Mouse (Mus musculus): Measurements from ENCODE around the gene Smg6.

The Smg6 gene

DNA sequence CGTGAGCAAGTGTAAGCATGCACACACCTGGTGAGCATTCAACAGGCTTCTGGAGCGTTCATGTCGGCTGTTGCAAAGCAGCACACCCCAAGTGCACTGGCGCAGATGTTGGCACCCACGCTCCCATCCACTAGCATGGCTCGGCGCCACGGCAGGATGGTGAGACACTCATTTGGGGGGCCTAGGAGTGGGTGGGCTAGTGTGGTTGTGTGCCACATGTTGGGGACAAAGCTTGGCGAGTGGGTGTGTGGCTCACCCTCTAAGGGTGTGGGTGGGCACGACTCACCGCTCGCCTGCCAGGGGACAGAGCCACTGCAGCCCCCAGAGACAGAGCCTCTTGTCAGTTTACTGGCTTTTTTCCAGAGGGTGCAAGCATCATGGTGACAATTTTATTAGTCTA lies 275.3 kb downstream of the Smg6 start:
- no peak for DNase-seq (ENCODE audit: low read depth, low spot score)
- no peaks in the 10 kb centered on the region for H3K36me3 ChIP-seq (ENCODE audit: control insufficient read depth, insufficient read depth, low read length, poor library complexity, severe bottlenecking)

DNA sequence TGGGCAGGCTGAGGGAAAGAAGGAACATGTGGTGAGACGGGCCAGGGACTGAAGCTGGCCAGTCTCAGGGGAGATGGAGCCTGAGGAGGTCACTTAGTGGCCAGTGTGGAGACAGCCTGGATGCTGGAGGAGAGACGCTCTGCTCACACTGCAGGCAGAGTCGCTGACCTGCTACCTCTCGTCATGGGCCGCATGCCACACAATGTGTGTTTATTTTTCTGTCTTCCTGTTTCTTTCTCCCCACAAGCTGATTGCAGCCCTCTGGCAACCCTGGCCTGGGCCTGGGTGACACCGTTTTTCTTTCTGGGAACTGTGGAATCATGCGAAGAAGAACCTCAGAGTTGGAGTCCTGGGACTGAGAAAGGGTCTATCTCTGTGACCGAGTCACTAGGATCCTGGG lies 276.1 kb downstream of the Smg6 start:
- Histone ChIP-seq H3K27me3 (ENCODE audit: control insufficient read depth, insufficient read depth, low read length, poor library complexity, severe bottlenecking) (no peaks in the 10 kb centered on the region), H3K36me3 (ENCODE audit: control insufficient read depth, insufficient read depth, low read length, poor library complexity, severe bottlenecking) (no peaks in the 10 kb centered on the region)
- DNase-seq (ENCODE audit: low read depth, low spot score) = no peak

More for the DNA sequence above, 275.3 kb downstream of the Smg6 start:
- H3K27me3 ChIP-seq (ENCODE audit: control insufficient read depth, insufficient read depth, low read length, poor library complexity, severe bottlenecking) = no peaks in the 10 kb centered on the region

DNA sequence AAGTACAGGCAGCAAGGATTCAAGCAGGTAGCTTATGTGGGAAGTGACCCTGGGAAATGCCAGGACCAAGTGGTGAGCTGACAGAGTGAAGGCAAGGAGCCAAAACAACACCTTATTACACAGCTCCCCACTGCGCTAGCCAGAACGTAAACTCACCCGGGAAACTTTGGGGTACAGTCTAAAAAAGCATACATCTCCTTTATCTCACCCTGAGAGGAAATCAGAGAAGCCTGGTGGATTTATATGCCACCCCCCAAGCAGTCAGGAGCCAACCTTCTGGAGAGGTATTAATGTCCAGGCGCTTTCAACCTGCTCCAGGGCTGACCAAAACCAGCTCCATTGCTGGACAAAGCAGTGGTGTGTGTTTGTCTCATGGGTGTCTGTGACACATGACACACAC lies 278.3 kb downstream of the Smg6 start:
- DNase-seq (ENCODE audit: low read depth, low spot score) = no peak
- H3K27me3 ChIP-seq (ENCODE audit: control insufficient read depth, insufficient read depth, low read length, poor library complexity, severe bottlenecking) = no peaks in the 10 kb centered on the region

DNA sequence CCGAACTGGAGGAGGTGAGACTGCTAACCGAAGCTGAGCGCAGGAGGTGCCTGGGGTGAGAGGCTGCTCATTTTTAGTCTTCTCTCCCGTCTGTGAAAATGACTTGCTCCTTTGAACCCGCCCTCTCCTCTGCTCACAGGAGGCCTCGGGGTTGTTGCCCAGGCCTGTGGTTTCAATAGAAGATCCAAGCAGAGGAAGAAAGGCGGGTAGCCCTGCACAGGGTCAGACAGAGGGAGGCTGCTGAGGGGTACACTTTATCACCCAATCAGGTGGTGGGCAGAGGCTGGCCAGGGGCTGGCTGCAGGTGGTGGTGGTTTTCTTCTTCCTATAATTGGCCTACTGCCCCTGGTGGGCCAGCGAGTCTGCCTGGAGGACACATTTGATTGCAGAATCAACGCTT lies 278.8 kb downstream of the Smg6 start:
- DNase-seq (ENCODE audit: low read depth, low spot score) = no peak
- H3K36me3 ChIP-seq (ENCODE audit: control insufficient read depth, insufficient read depth, low read length, poor library complexity, severe bottlenecking) = no peaks in the 10 kb centered on the region
- H3K27me3 ChIP-seq (ENCODE audit: control insufficient read depth, insufficient read depth, low read length, poor library complexity, severe bottlenecking) = no peaks in the 10 kb centered on the region

More for the DNA sequence above, 278.3 kb downstream of the Smg6 start:
- H3K36me3 ChIP-seq (ENCODE audit: control insufficient read depth, insufficient read depth, low read length, poor library complexity, severe bottlenecking) = no peaks in the 10 kb centered on the region

DNA sequence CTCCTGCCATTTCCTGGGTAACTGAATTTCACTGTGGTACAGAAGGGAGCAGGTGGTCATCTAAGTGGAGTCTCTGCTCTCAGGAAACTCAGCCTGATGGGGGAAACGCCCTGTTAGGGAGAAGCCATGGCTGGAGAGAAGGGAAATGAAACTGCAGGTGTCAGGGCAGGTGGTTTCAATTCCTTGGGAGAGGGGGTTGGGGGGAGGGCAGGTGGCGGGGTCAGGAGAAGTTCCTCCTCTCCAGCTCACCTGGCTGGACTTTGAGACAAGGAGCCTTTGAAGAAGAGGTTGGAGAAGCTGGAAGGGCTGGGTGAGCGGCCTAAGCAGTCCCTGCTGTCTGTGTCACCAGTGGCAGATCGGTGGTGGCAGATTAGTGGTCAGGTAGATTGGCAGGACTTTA lies 280.7 kb downstream of the Smg6 start:
- no peaks in the 10 kb centered on the region for H3K27me3 ChIP-seq (ENCODE audit: control insufficient read depth, insufficient read depth, low read length, poor library complexity, severe bottlenecking)
- no peaks in the 10 kb centered on the region for H3K36me3 ChIP-seq (ENCODE audit: control insufficient read depth, insufficient read depth, low read length, poor library complexity, severe bottlenecking)
- DNase-seq (ENCODE audit: low read depth, low spot score) = no peak

DNA sequence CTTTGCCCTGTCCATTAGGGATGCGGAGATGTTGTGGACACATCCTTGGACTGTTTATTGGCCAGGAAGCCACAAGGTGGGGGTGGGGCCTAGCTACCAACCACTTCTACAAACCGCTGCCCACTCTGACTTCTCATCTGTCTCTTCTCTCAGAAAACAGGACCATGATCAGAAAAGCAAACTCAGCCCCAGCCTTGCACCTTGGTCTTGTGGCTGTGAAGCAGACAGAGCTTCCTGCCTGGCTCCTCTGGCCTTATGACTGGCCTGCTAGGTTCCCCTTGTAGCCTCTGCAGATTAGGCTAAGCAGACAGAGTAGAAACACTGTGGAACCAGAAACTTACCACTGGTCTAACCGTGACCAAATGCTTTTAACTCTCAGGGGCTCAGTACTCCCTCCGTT lies 283.7 kb downstream of the Smg6 start:
- DNase-seq (ENCODE audit: low read depth, low spot score) = no peak
- no peaks in the 10 kb centered on the region for H3K36me3 ChIP-seq (ENCODE audit: control insufficient read depth, insufficient read depth, low read length, poor library complexity, severe bottlenecking)

DNA sequence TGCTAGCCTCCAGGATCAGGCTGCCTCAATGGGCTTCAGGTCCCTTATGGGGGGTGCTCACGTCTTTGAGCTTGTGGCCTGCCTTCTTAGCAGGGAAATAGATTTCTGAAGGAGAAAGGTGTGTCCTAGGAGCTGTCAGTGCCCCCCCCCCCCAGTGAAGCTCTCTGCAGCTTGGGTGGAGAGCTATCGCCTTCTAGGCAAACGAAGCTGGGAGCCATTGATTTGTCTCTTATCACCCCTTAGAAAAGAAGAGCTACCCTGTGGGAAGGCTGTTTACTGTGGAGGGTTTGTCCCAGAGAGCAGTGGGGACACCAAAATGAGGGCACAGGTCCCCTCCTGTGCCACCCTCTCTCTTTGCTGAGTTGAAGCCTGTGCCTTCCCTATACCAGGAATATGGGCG lies 284.5 kb downstream of the Smg6 start:
- DNase-seq (ENCODE audit: low read depth, low spot score) = no peak
- Histone ChIP-seq H3K27me3 (ENCODE audit: control insufficient read depth, insufficient read depth, low read length, poor library complexity, severe bottlenecking) (no peaks in the 10 kb centered on the region), H3K36me3 (ENCODE audit: control insufficient read depth, insufficient read depth, low read length, poor library complexity, severe bottlenecking) (no peaks in the 10 kb centered on the region)

More for the DNA sequence above, 283.7 kb downstream of the Smg6 start:
- H3K27me3 ChIP-seq (ENCODE audit: control insufficient read depth, insufficient read depth, low read length, poor library complexity, severe bottlenecking) = no peaks in the 10 kb centered on the region

DNA sequence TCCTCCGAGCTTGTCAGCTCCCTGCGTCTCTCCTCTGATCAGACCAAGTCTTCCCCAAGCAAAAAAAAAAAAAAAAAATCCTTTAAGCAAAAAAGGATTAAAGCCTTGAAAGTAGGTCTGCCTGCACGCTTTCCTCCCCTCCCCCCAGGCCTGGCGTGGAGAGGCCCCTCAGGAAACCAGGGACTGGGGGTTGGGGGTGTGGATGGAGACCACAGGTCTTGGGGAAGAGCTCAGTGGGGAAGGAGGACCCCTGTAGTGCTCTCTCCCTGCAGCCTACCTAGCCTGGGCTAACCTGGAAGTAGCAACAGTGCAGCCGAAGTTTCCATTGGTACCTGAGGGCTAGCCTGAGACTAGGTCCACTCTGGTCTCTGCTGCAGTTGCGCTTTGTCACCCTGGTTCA lies 285.1 kb downstream of the Smg6 start:
- Histone ChIP-seq H3K36me3 (ENCODE audit: control insufficient read depth, insufficient read depth, low read length, poor library complexity, severe bottlenecking) (no peaks in the 10 kb centered on the region), H3K27me3 (ENCODE audit: control insufficient read depth, insufficient read depth, low read length, poor library complexity, severe bottlenecking) (no peaks in the 10 kb centered on the region)
- no peak for DNase-seq (ENCODE audit: low read depth, low spot score)

DNA sequence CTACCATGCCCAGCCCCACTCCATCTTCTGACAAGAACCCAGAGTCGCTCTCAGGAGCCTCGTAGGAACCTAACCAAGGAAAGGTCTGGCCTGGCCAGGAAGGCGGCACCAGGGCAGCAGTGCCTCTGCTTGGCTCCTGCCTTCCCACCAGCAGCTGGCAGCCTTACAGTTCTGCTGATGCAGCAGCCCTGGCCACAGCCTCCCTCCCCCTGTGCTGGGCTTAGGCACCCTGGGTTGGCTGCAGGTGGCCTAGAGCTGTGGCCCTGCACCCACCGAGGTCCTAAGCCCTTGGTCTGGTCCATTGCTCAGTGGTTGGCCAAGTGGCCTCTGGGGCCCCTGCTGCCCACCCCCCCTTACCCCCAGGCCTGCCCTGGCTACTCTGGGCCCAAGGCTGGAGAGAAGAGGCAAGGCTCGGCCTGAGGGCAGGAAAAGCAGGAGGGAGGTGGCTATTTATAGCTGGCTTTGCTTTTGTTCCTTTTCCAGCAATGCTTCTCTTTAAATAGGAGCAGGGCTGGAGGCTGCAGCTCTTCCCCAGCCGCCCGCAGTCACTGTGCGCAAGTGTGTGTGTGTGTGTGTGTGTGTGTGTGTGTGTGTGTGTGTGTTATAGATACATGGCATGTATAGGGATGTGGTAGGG lies 286.5 kb downstream of the Smg6 start:
- no peak for DNase-seq (ENCODE audit: low read depth, low spot score)
- no peaks in the 10 kb centered on the region for H3K36me3 ChIP-seq (ENCODE audit: control insufficient read depth, insufficient read depth, low read length, poor library complexity, severe bottlenecking)
- no peaks in the 10 kb centered on the region for H3K27me3 ChIP-seq (ENCODE audit: control insufficient read depth, insufficient read depth, low read length, poor library complexity, severe bottlenecking)

DNA sequence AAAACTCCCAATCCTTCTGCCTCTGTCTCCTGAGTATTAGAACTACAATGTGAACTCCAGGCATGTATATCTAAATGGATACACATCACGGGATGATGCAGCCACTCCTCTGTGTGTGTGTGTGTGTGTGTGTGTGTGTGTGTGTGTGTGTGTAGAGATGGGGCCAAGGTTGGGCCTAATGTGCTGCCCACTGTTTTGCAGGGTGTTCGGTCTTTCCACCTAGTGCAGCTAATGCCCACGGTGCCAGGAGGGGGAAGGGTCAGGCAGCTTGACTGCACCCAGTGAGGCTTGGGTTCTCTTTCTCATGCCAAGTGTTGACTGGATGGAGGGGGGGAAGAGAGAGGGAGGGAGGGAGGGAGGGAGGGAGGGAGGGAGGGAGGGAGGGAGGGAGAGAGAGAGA lies 287.3 kb downstream of the Smg6 start:
- Histone ChIP-seq H3K36me3 (ENCODE audit: control insufficient read depth, insufficient read depth, low read length, poor library complexity, severe bottlenecking) (no peaks in the 10 kb centered on the region), H3K27me3 (ENCODE audit: control insufficient read depth, insufficient read depth, low read length, poor library complexity, severe bottlenecking) (no peaks in the 10 kb centered on the region)
- no peak for DNase-seq (ENCODE audit: low read depth, low spot score)

DNA sequence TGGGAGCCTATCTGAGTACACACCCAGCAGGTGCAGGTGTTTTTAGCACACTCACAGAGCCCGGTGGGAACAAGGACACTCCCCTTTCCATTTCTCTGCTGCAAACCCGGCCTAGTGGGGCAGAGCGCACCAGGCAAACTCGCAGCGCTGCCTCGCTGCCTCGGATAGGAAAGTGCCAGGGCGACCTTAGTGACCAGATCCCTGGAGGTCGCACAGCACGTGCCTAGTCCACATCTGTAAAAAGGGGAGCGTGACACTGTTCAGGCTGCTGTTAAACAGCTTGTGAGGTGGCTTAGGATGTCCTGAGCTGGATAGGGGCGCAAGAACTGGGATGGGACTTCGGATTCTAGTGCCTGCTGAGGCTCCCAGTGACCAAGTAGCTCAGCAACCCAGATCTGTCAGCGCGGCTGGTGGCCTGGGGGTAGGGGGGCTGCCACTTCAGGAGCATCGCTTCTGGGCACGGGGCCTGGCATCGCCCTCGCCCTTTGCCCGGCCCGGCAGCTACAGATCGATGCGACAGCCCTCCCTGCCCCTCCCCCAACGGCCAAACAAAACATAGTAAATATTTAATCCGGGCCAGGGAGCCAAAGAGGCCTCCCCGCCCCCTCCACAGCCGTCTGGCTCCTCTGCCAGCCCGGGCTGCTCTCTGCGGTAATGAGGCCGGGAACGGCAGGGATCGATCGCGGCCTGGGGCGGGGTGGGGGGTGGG lies 287.9 kb downstream of the Smg6 start:
- Histone ChIP-seq H3K27me3 (ENCODE audit: control insufficient read depth, insufficient read depth, low read length, poor library complexity, severe bottlenecking) (no peaks in the 10 kb centered on the region), H3K36me3 (ENCODE audit: control insufficient read depth, insufficient read depth, low read length, poor library complexity, severe bottlenecking) (no peaks in the 10 kb centered on the region)
- DNase-seq (ENCODE audit: low read depth, low spot score) = peak; percentile 22
